Mouse (Mus musculus) hindbrain, embryonic 15.5 days (tissue): ENCODE data around the gene Myo1h. TPM values are rescaled to one million over a fixed set of nuclear protein-coding genes. Genes with fewer than 3 reads are reported as not detected.
A peak's percentile ranks its signal among the peaks of the same experiment; 100 is the strongest.

ENCODE experiments used
- ATAC-seq: fragments of 200-750 bp; cut with Nextera tagmentation; 2 replicates; pipeline ENCODE4 v1.8.0; 2017; ENCODE audit warnings: low read depth, moderate number of reproducible peaks, moderate TSS enrichment; ENCODE audit not compliant: low FRiP score
- H3K27ac ChIP-seq: fragments of 300-500 bp; sonication (generic); replicated peaks from 2 replicates; pipeline ENCODE4 v1.5.1; 2015; ENCODE audit warnings: mild to moderate bottlenecking, inconsistent platforms
- H3K27me3 ChIP-seq: fragments of 300-500 bp; sonication (generic); 2 replicates; pipeline ENCODE4 v1.6.1; 2015; ENCODE audit warnings: control low read depth, inconsistent platforms
- H3K36me3 ChIP-seq: fragments of 300-500 bp; sonication (generic); 2 replicates; pipeline ENCODE4 v1.6.1; 2015; ENCODE audit warnings: control low read depth, inconsistent platforms
- H3K4me1 ChIP-seq: fragments of 300-500 bp; sonication (generic); replicated peaks from 2 replicates; pipeline ENCODE4 v1.6.1; 2015; ENCODE audit warnings: control low read depth, inconsistent platforms
- H3K4me2 ChIP-seq: fragments of 300-500 bp; sonication (generic); 2 replicates; pipeline ENCODE4 v1.6.1; 2015; ENCODE audit warnings: moderate library complexity, mild to moderate bottlenecking, inconsistent platforms
- H3K4me3 ChIP-seq: fragments of 300-500 bp; sonication (generic); 2 replicates; pipeline ENCODE4 v1.5.1; 2015; ENCODE audit warnings: mild to moderate bottlenecking, inconsistent platforms
- H3K9ac ChIP-seq: fragments of 300-500 bp; sonication (generic); 2 replicates; pipeline ENCODE4 v1.6.1; 2015; ENCODE audit warnings: inconsistent platforms
- H3K9me3 ChIP-seq: fragments of 300-500 bp; sonication (generic); 2 replicates; pipeline ENCODE4 v1.6.1; 2016; ENCODE audit warnings: control low read depth, inconsistent platforms
- WGBS: fragments of 180-500 bp; shearing (Covaris S2); methylation state at CpG from one replicate; pipeline ENCODE4 v1.1.7; 2015; 5-methylcytosine and 5-hydroxymethylcytosine counted together
- polyA plus RNA-seq: library from polyadenylated mRNA; unstranded; fragments of >200 nt; fragmentation: Nextera tagmentation; extraction: Ambion mirVana; gene quantifications from 2 replicates; pipeline ENCODE4 v1.2.1, GENCODE M21; 2015

Myo1h gene
- polyA plus RNA-seq, 1 experiment from 2014 or later, result 0.60 TPM

DNA sequence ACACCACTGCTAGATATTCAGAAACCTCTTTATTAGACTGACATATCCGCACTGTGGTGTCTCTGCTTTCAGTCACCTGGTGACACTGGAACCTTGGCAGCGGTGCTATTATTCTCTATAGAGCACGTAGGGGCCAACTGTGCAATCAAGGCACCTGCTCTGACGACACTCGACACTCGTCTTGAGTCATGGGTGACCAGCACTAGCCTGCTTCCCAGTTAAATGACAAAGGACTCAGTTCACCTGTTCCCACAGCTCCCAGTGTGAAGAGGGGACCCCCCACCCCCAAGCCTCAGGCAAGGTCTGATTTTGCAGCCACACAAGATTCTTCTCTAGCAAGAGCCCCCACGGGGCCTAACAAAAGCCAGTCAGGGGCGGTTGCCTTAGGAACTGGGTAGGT is 13.6 kb upstream of the Myo1h start:
- Histone ChIP-seq H3K4me3 (no peak overlapping the region), H3K36me3 (no peaks in the 10 kb centered on the region), H3K9me3 (no peaks in the 10 kb centered on the region), H3K4me2 (no peak overlapping the region), H3K9ac (no peak overlapping the region), H3K4me1 (peaks cover 25% of the 10 kb centered on the region), H3K27me3 (peaks cover 84% of the 10 kb centered on the region), H3K27ac (no peak overlapping the region)
- 16% methylated on average over 8 of the region's 8 CpGs for WGBS
- ATAC-seq, result no peak

DNA sequence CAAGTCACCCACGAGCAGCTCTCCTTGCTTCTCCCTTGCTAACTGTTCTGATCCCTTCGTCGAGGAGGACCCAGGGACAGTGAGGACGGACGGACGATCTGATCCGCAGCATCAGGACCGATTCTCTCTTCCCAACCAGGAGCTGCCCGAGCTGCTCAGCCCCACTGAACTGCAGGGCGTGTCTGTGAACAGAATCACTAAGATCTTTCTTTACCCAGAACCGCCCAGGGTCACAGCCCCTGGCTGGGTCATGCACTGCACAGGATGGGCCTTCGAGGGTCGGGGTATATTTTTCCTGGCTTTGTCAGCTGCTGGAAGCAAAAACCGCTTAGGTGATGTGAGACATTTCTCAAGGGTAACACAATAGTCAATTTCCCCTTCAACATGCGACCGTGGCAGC is 13.0 kb upstream of the Myo1h start:
- no peak overlapping the region for H3K4me3 ChIP-seq
- H3K9ac ChIP-seq, result no peak overlapping the region
- H3K27me3 ChIP-seq, result peaks cover 80% of the 10 kb centered on the region
- 16% methylated on average over 16 of the region's 16 CpGs for WGBS
- peaks cover 25% of the 10 kb centered on the region for H3K4me1 ChIP-seq
- H3K9me3 ChIP-seq, result no peaks in the 10 kb centered on the region
- no peak overlapping the region for H3K27ac ChIP-seq
- H3K36me3 ChIP-seq, result no peaks in the 10 kb centered on the region
- H3K4me2 ChIP-seq, result no peak overlapping the region
- ATAC-seq, result no peak

DNA sequence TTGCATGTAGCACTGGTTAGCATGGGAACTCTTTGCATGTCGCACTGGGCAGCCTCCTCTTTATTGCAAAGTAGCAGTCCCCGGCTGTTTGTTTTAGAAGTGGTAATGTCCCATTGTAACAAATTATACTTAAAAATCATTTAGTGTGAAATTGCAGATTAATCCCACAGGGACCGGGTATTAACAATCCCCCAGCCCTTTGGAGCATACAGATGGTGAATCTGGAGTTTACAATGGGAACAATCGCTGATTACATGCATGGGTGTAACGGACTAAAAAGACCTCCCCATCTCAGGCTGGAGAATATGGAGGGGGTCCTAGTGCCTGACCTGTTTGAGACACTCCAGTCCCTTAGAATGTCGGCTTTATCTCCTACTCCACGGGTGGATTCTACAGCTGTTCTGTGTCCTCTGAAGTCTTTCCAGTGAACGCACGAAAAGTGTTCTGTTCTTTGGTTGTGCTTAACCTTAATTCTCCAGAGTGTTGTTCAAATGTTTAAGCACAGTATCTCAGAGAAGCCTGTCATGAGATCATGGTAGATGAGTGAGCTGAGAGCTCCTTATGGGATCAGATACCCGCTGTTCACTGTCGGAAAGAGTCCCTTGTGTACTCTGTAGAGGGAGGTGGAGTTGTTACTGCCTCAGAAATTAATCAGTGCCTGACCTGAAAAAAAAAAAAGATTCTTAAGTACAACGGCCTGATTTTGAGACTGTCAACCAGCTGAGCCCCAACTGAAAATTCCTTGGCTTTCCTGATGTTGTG is 9.4 kb upstream of the Myo1h start:
- Histone ChIP-seq H3K9me3 (no peaks in the 10 kb centered on the region), H3K9ac (no peak overlapping the region), H3K4me3 (peak overlapping the region; percentile 17), H3K27ac (no peak overlapping the region), H3K4me1 (peaks cover 10% of the 10 kb centered on the region), H3K36me3 (no peaks in the 10 kb centered on the region), H3K4me2 (peak overlapping the region; percentile 34), H3K27me3 (peaks cover 48% of the 10 kb centered on the region)
- WGBS, result 14% methylated on average over 12 of the region's 12 CpGs
- no peak for ATAC-seq

DNA sequence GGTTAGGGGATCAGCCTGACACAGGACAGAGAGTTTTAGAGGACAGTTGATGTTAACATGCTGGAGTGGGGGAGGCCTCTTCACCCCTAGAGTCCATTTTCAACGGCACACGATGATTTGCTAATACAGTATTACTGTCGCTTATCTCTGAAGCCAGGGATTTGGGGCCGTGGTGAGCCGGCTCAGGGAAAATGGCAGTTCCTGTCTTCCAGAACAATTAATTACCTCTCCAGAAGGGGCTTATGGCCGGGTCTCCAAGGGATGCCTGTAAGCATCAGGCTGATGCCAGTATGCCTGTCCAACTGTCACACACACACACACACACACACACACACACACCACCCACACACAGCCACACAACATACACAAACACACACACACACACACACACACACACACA is 6.6 kb upstream of the Myo1h start:
- Histone ChIP-seq H3K27me3 (peaks cover 24% of the 10 kb centered on the region), H3K36me3 (no peaks in the 10 kb centered on the region), H3K9ac (no peak overlapping the region), H3K4me1 (0 out of 2 replicates have a peak, but pooled peaks cover 9% of the 10 kb centered on the region), H3K4me2 (no peak overlapping the region), H3K9me3 (no peaks in the 10 kb centered on the region), H3K27ac (no peak overlapping the region), H3K4me3 (no peak overlapping the region)
- WGBS, result 28% methylated on average over 6 of the region's 6 CpGs
- no peak for ATAC-seq

DNA sequence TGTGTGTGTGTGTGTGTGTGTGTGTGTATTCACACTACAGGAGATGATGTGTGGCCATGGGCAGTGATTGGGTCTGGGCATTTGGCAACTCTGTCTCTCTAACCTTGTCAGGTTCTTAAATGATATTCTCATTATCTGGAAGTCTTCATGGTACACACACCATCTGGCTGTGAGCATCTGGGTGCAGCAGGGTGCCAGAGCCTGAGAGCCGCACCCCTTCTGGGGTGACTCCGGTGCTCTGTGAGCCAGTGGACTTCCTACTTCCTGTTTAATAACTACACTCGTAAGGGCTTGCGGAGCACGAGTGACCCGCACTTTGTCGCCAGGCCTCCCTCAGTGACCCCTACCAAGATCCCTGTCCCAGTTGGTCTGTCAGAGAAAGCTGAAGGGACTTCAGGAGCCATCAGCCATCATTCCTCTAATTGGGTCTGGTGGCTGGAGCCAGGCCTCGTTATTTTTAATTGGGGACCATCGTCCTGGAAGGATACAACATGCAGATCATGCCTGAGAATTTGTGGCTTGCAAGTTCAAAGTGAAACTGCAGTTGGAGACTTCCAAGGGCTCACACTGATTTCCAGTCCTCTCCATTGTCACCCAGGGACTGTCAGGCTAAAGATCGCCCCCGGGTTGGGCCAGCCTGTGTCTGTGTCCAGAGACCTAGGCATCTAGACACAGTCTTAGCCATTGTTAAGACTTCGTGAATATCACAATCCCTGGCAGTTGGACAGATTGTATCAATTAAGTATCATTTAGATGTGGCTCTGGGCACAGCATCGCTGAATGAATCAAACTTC is 4.2 kb upstream of the Myo1h start:
- Histone ChIP-seq H3K4me3 (no peak overlapping the region), H3K9ac (no peak overlapping the region), H3K27me3 (peaks cover 23% of the 10 kb centered on the region; the same call in 1 of the 2 replicates), H3K36me3 (no peaks in the 10 kb centered on the region), H3K9me3 (no peaks in the 10 kb centered on the region), H3K4me2 (no peak overlapping the region), H3K27ac (no peak overlapping the region), H3K4me1 (peaks cover 4% of the 10 kb centered on the region; the same call in 1 of the 2 replicates)
- ATAC-seq, result no peak
- 64% methylated on average over 13 of the region's 13 CpGs for WGBS

DNA sequence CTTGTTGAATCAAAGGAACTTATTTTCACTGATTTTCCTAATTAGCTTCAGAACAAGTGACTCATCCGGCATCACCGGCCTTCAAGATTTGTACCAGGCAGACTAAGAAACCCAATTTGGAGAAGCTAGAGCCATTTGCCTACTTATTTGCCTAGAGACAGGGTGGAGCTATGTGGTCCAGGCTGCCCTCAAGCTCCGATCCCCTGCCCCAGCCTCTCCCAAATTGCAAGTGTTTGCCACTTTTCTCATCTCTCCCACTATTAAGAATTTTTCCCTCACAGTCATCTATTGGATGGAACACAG is 3.6 kb upstream of the Myo1h start:
- no peak for ATAC-seq
- Histone ChIP-seq H3K4me2 (no peak overlapping the region), H3K9ac (no peak overlapping the region), H3K4me1 (peaks cover 9% of the 10 kb centered on the region), H3K9me3 (no peaks in the 10 kb centered on the region), H3K4me3 (no peak overlapping the region), H3K27me3 (peaks cover 23% of the 10 kb centered on the region; the same call in 1 of the 2 replicates), H3K27ac (no peak overlapping the region), H3K36me3 (no peaks in the 10 kb centered on the region)
- WGBS, result 80% methylated on average over 3 of the region's 3 CpGs

DNA sequence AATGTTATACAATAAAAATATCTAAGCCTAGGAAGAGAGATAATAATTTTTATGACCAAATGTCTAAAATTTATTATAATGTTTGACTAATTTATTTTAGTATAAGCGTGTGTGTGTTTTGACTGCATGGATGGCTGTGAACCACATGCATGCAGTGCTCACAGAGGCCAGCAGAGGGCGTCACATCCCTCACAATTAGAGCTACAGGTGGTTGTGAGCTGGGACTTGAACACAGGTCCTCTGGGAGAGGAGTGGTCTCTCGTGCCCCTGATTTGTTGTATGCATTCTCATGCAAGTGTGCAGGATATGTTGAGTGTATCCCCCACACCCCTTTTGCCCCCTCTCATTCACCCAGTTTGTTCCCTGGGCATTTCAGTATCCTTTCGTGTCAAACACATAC is 2.9 kb upstream of the Myo1h start:
- ATAC-seq, result no peak
- no peak overlapping the region for H3K4me3 ChIP-seq
- peaks cover 20% of the 10 kb centered on the region; the same call in 1 of the 2 replicates for H3K27me3 ChIP-seq
- 79% methylated on average over 4 of the region's 4 CpGs for WGBS
- H3K9me3 ChIP-seq, result no peaks in the 10 kb centered on the region
- H3K4me1 ChIP-seq, result peaks cover 10% of the 10 kb centered on the region
- H3K9ac ChIP-seq, result no peak overlapping the region
- H3K27ac ChIP-seq, result no peak overlapping the region
- no peaks in the 10 kb centered on the region for H3K36me3 ChIP-seq
- no peak overlapping the region for H3K4me2 ChIP-seq

DNA sequence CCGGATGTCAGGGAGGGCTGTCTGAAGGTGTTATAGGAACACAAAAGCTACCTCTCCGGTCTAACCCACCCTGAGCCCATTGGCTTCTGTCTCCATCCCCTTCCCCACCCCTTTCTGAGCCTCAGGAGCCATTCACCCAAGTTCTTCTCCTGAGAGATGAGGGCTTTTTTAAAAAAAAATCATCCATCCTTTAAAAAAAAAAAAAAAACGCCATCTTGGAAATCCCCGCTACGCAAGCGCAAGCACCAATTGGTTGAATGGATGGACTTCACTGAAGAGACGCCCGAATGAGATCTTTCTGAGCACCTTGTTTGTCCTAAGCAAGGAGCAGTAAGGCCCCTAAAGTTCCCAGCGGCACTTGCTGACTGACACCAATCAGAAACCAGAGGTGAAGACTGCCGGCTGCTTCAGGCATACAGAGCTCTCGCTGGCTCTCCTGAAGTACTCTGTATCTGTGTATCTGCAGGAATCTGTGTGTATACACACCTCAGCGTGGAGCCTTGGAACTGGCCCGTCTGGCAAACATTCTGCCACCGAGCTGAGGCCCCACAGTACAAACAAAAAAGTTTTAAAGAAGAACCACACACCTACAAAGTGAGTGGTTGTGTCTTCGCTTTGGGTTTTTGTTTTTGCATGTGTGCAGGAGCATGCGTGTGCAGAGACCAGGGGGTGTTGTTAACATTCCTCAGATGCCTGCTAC is 1.9 kb upstream of the Myo1h start:
- no peak for ATAC-seq
- Histone ChIP-seq H3K4me1 (peaks cover 10% of the 10 kb centered on the region), H3K9me3 (no peaks in the 10 kb centered on the region), H3K9ac (no peak overlapping the region), H3K27ac (no peak overlapping the region), H3K4me3 (no peak overlapping the region), H3K4me2 (no peak overlapping the region), H3K36me3 (no peaks in the 10 kb centered on the region), H3K27me3 (peaks cover 17% of the 10 kb centered on the region; the same call in 1 of the 2 replicates)
- WGBS, result 89% methylated on average over 16 of the region's 16 CpGs

DNA sequence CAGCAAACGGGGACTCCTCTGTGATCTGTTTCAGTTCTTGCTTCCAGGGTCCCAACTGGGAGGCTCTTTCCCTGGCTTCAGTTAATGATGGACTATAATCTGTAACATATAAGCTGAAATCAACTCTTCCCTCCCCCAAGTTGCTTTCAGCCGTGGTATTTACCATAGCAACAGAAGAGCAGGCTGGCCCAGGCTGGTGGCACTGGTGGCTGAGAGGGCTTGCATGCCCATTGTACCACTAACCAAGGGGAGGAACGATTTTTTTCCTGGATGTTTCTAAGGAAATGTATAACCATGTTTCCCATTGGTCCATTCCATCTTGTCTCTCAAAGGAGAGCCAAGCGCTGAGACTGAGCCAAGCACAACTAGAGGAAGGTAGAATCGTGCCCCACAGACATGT is 570 bp upstream of the Myo1h start:
- Histone ChIP-seq H3K4me2 (no peak overlapping the region), H3K9me3 (no peaks in the 10 kb centered on the region), H3K27ac (no peak overlapping the region), H3K4me1 (peaks cover 10% of the 10 kb centered on the region), H3K9ac (no peak overlapping the region), H3K36me3 (no peaks in the 10 kb centered on the region), H3K27me3 (peaks cover 18% of the 10 kb centered on the region; the same call in 1 of the 2 replicates), H3K4me3 (no peak overlapping the region)
- ATAC-seq, result no peak
- WGBS, result 76% methylated on average over 5 of the region's 5 CpGs

DNA sequence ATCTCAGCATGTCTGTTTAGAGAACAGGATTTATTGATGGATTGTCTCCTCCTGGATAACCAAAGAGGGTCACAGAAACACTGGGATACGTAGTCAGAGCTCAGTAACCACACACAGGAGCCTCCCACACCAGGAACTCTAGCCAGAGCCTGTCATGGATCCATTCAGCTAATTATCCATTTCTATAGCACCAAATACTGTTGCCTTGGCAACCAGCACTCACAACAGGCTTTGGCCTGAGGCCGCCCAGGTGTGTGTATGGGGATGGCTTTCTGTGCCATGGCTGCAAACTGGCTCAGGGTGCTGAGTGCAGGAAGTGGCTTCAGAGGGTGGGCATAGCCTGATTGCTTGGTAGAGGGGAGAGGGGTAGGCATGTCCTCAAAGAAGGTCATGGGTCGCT is 1.0 kb downstream of the Myo1h start:
- peak; percentile 61; the same call in 1 of the 2 replicates for ATAC-seq

DNA sequence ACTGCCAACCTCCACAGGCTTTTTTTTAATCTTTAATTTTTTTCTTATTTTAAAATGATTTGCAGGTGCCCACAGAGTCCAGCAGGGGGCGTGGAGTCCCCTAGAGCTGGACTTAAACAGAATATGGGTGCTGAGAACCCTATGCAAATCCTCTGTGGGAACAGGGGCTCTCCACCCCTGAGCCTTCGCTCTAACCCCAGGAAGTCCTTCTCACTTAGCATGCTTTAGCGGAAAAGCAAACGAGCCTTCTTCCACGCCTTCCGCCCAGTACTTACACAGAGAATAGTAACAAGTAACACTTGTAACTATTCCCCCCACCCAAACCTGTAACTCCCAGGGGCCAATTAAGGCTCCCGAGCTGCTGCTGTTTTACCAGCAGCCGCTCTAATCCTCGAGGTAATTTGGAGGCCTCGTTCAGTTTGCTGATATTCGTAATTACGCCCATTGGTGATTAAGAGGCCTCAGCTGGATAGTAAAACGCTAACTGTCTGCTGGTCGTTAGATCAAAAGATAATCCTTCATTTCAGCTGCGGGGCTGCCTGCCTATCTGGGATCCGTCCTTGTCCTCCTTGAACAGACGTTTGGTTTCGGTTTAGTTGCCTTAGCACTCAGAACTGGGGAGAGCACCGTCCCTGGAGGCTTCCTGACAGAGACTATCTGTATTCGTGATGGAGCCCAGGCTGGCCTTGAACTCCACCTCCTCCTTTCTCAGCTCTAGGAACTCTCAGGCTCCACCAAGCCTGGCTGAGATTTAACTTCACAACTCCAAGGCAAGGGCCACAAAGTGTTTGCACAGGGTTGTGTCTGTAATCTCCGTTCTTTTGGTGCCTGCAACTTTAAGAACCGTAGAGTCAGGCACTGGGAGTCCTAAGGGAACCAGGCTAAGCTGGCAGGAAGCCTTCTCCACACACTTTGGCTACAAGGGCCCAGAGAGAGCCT is 8.0 kb downstream of the Myo1h start:
- H3K9me3 ChIP-seq, result no peaks in the 10 kb centered on the region
- ATAC-seq, result no peak
- no peak overlapping the region; the same call in 1 of the 2 replicates for H3K27ac ChIP-seq
- peaks cover 29% of the 10 kb centered on the region for H3K4me1 ChIP-seq
- no peak overlapping the region for H3K9ac ChIP-seq
- 31% methylated on average over 22 of the region's 22 CpGs for WGBS
- H3K27me3 ChIP-seq, result peaks cover 21% of the 10 kb centered on the region
- H3K4me2 ChIP-seq, result no peak overlapping the region
- H3K36me3 ChIP-seq, result no peaks in the 10 kb centered on the region
- H3K4me3 ChIP-seq, result no peak overlapping the region

More for the DNA sequence above, 1.0 kb downstream of the Myo1h start:
- Histone ChIP-seq H3K36me3 (no peaks in the 10 kb centered on the region), H3K4me2 (no peak overlapping the region), H3K9me3 (no peaks in the 10 kb centered on the region), H3K4me3 (no peak overlapping the region), H3K27me3 (peaks cover 24% of the 10 kb centered on the region; the same call in 1 of the 2 replicates), H3K4me1 (peaks cover 10% of the 10 kb centered on the region), H3K9ac (no peak overlapping the region), H3K27ac (peak overlapping the region; percentile 0)
- WGBS, result 49% methylated on average over 3 of the region's 3 CpGs
